Mouse (Mus musculus) ES-Bruce4 (cell line): ENCODE data around the gene Tmem35b.

ENCODE experiments used
- CTCF ChIP-seq: IDR thresholded peaks from one replicate; pipeline ENCODE4 v1.8.1; 2011; ENCODE audit warnings: low read depth, low read length
- POLR2A ChIP-seq: IDR thresholded peaks from one replicate; pipeline ENCODE4 v1.8.1; 2011; ENCODE audit warnings: low read length; ENCODE audit not compliant: insufficient read depth

- no peak for TF ChIP-seq CTCF
- TF ChIP-seq POLR2A, result no peak
Observed at GRCm38 (mm10) chr4:127085761-127086160, 37.7 kb upstream of the Tmem35b start.
